Mouse (Mus musculus): ENCODE measurements around the gene Fam69b.

GRCm38 (mm10) chr2:26588573-26588972 lies 39.7 kb upstream of the Fam69b start:
- TF ChIP-seq CTCF (IDR thresholded peaks at IDR 0.05; ENCODE audit: control insufficient read depth, insufficient read depth, insufficient read length) (no peak), CEBPB (IDR thresholded peaks at IDR 0.05; ENCODE audit: low read depth) (no peak), USF1 (IDR thresholded peaks at IDR 0.05; ENCODE audit: low read depth) (no peak), FOSL1 (IDR thresholded peaks at IDR 0.05; ENCODE audit: insufficient read depth, low read length, poor library complexity, severe bottlenecking) (no peak), MYOD1 (IDR thresholded peaks at IDR 0.05; ENCODE audit: control insufficient read depth, insufficient read length, low read depth) (no peak), MYOG (IDR thresholded peaks at IDR 0.05; ENCODE audit: control insufficient read depth, extremely low read depth, insufficient read length) (no peak), MAX (IDR thresholded peaks at IDR 0.05) (no peak)

Measured in C2C12 (cell line).